10 mouse cellular contexts compared by ENCODE assay signal in genomic region chr7:114874579-114874978, GRCm38 (mm10).
"Had no signal": no experiment of that assay in that cellular context is flagged by ENCODE, and none has a peak within 500 bp of the region (broad histone marks: within the 10 kb centered on the region; RNA-seq: fewer than 3 reads in every experiment).

No protein-coding gene starts in this region.

- H3K9ac ChIP-seq: limb, embryonic 15.5 days; neural tube, embryonic 13.5 days had no signal

- H3K9me3 ChIP-seq: limb, embryonic 15.5 days; midbrain, embryonic 10.5 days; neural tube, embryonic 13.5 days had no signal

- H3K27me3 ChIP-seq: neural tube, embryonic 13.5 days had no signal

- H3K4me3 ChIP-seq: limb, embryonic 15.5 days; midbrain, embryonic 10.5 days; neural tube, embryonic 13.5 days had no signal

- H3K36me3 ChIP-seq: limb, embryonic 15.5 days; midbrain, embryonic 10.5 days; neural tube, embryonic 13.5 days had no signal

- DNase-seq: kidney, adult 11 months; lung, adult 2 months; thymus, adult 18-20 months; thymus, postnatal 14 days had no signal

- H3K27ac ChIP-seq: kidney, postnatal 0 days; limb, embryonic 15.5 days; midbrain, embryonic 10.5 days; neural tube, embryonic 13.5 days; stomach, postnatal 0 days had no signal

- ATAC-seq: lung, postnatal 0 days had no signal
